Mouse (Mus musculus): ENCODE measurements around the gene Fam178b.
"Not testable (repeated sequence)": the region's sequence is repeated elsewhere in the genome, so short reads cannot be mapped to it uniquely, and the experiment has no call there.

Gene Fam178b

GRCm38 (mm10) chr1:36547981-36548598 lies 134.9 kb downstream of the Fam178b start:
- DNase-seq (ENCODE audit: low read depth in 1 of 2, low spot score in 2 of 2): no peak

- DNase-seq (ENCODE audit: low read depth in 1 of 2, low spot score in 2 of 2): peak; percentile 89 to 90
Observed at GRCm38 (mm10) chr1:36546888-36547471, 136.0 kb downstream of the Fam178b start, which contains the start of gene Ankrd39. Gene Ankrd39 (minus strand): TSS chr1:36547445.

- DNase-seq (ENCODE audit: low read depth in 1 of 2, low spot score in 2 of 2): no peak
Observed at GRCm38 (mm10) chr1:36545845-36546600, 137.0 kb downstream of the Fam178b start.

- no peak for DNase-seq (ENCODE audit: low read depth in 1 of 2, low spot score in 2 of 2)
Observed at GRCm38 (mm10) chr1:36545382-36545781, 137.6 kb downstream of the Fam178b start.

- no peak for DNase-seq (ENCODE audit: low read depth in 1 of 2, low spot score in 2 of 2)
Observed at GRCm38 (mm10) chr1:36542925-36543324, 140.1 kb downstream of the Fam178b start.

- no peak for DNase-seq (ENCODE audit: low read depth in 1 of 2, low spot score in 2 of 2)
Observed at GRCm38 (mm10) chr1:36541844-36542243, 141.1 kb downstream of the Fam178b start.

- no peak for DNase-seq (ENCODE audit: low read depth in 1 of 2, low spot score in 2 of 2)
Observed at GRCm38 (mm10) chr1:36540807-36541206, 142.2 kb downstream of the Fam178b start.

- no peak for DNase-seq (ENCODE audit: low read depth in 1 of 2, low spot score in 2 of 2)
Observed at GRCm38 (mm10) chr1:36540132-36540531, 142.9 kb downstream of the Fam178b start.

GRCm38 (mm10) chr1:36539186-36539585 lies 143.8 kb downstream of the Fam178b start, which contains the start of gene Gm42417:
Gene Gm42417 (minus strand): TSS chr1:36539429.
- no peak for DNase-seq (ENCODE audit: low read depth in 1 of 2, low spot score in 2 of 2)

- no peak for DNase-seq (ENCODE audit: low read depth in 1 of 2, low spot score in 2 of 2)
Observed at GRCm38 (mm10) chr1:36538727-36539126, 144.3 kb downstream of the Fam178b start.

GRCm38 (mm10) chr1:36536783-36537182 lies 146.2 kb downstream of the Fam178b start, which contains the start of gene Ankrd23:
Gene Ankrd23 (minus strand): TSS chr1:36536883.
- not testable (repeated sequence) for DNase-seq (ENCODE audit: low read depth in 1 of 2, low spot score in 2 of 2)

- DNase-seq (ENCODE audit: low read depth in 1 of 2, low spot score in 2 of 2): no peak
Observed at GRCm38 (mm10) chr1:36536397-36536728, 146.6 kb downstream of the Fam178b start.

- DNase-seq (ENCODE audit: low read depth in 1 of 2, low spot score in 2 of 2): no peak
Observed at GRCm38 (mm10) chr1:36535477-36536396, 147.2 kb downstream of the Fam178b start.

- DNase-seq (ENCODE audit: low read depth in 1 of 2, low spot score in 2 of 2): no peak
Observed at GRCm38 (mm10) chr1:36534595-36535058, 148.4 kb downstream of the Fam178b start.

- DNase-seq (ENCODE audit: low read depth in 1 of 2, low spot score in 2 of 2): no peak
Observed at GRCm38 (mm10) chr1:36533546-36533945, 149.4 kb downstream of the Fam178b start.

GRCm38 (mm10) chr1:36531461-36531860 lies 151.5 kb downstream of the Fam178b start:
- DNase-seq (ENCODE audit: low read depth in 1 of 2, low spot score in 2 of 2): no peak

GRCm38 (mm10) chr1:36530962-36531361 lies 152.0 kb downstream of the Fam178b start:
- no peak for DNase-seq (ENCODE audit: low read depth in 1 of 2, low spot score in 2 of 2)

- no peak for DNase-seq (ENCODE audit: low read depth in 1 of 2, low spot score in 2 of 2)
Observed at GRCm38 (mm10) chr1:36530485-36530884, 152.5 kb downstream of the Fam178b start.

GRCm38 (mm10) chr1:36529875-36530274 lies 153.1 kb downstream of the Fam178b start:
- no peak for DNase-seq (ENCODE audit: low read depth in 1 of 2, low spot score in 2 of 2)

GRCm38 (mm10) chr1:36529274-36529673 lies 153.7 kb downstream of the Fam178b start:
- DNase-seq (ENCODE audit: low read depth in 1 of 2, low spot score in 2 of 2): no peak

GRCm38 (mm10) chr1:36528351-36528750 lies 154.6 kb downstream of the Fam178b start:
- DNase-seq (ENCODE audit: low read depth in 1 of 2, low spot score in 2 of 2): no peak
